Mouse (Mus musculus) brain, embryonic 14.5 days (tissue): ENCODE measurements at regions not wholly inside any gene's neighbourhood (a gene's known extent, or its start where the extent isn't known, plus 50 kb on each side); places are given as distances from the start of the nearest gene placed in this dataset.

Experiments used
- CTCF ChIP-seq: fragments of 200-500 bp; IDR thresholded peaks from 2 replicates; pipeline ENCODE4 v1.5.1; 2012; ENCODE audit warnings: inconsistent platforms, mild to moderate bottlenecking, moderate library complexity, borderline replicate concordance; ENCODE audit not compliant: insufficient read depth, insufficient read length; ENCODE audit errors: extremely low read depth
- POLR2A ChIP-seq: fragments of 200-500 bp; IDR thresholded peaks from 2 replicates; pipeline ENCODE4 v1.6.1; 2012; ENCODE audit warnings: mild to moderate bottlenecking, inconsistent platforms, borderline replicate concordance; ENCODE audit not compliant: poor library complexity, insufficient read depth, insufficient read length, severe bottlenecking; ENCODE audit errors: extremely low read depth

DNA sequence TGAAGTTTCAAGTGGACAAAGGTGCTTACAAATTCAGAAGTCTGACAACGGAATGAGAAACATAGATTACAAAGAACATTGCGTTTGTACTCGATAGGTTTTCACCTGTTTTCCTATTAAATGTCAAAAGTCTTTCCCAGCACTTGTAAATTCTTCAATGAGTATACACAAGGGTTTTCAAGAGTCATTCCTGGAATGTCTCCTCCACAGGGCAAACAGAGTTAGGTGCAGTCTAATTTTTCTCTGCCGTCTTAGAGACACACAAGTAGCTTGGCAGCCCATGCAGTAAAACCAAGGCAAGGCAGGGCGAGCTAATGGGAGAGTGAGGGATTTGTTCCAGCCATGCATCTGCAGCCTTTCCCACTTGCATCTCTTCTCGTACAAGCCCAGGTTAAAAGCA, 516.6 kb upstream of the Atp11b start:
- no peak for TF ChIP-seq CTCF
- TF ChIP-seq POLR2A, result no peak
